Mouse (Mus musculus): Measurements from ENCODE around the gene Xylt2. TPM values are rescaled to one million over a fixed set of nuclear protein-coding genes. Genes with fewer than 3 reads are reported as not detected.
"Not testable (repeated sequence)": the region's sequence is repeated elsewhere in the genome, so short reads cannot be mapped to it uniquely, and the experiment has no call there.

The Xylt2 gene
- polyA plus RNA-seq, 1 experiment from 2014 or later: 22.5 TPM

- H3K27ac ChIP-seq: no peak overlapping the region
- whole genome bisulfite sequencing: 97% methylated on average over 3 of the region's 3 CpGs
- ATAC-seq (ENCODE audit: insufficient number of reproducible peaks, low FRiP score, low TSS enrichment, low read depth): no peak
- no peak overlapping the region for H3K9ac ChIP-seq
- H3K4me1 ChIP-seq: peaks cover 5% of the 10 kb centered on the region; the same call in 1 of the 2 replicates
- peaks cover 6% of the 10 kb centered on the region; the same call in 1 of the 2 replicates for H3K27me3 ChIP-seq
- no peak overlapping the region for H3K4me3 ChIP-seq
- H3K36me3 ChIP-seq: no peaks in the 10 kb centered on the region
- no peak overlapping the region for H3K4me2 ChIP-seq
- no peaks in the 10 kb centered on the region for H3K9me3 ChIP-seq
Measured at GRCm38 (mm10) chr11:94699399-94699798, 22.1 kb upstream of the Xylt2 start.

- ATAC-seq (ENCODE audit: insufficient number of reproducible peaks, low FRiP score, low TSS enrichment, low read depth): no peak
- Histone ChIP-seq H3K36me3 (no peaks in the 10 kb centered on the region), H3K4me1 (peaks cover 5% of the 10 kb centered on the region; the same call in 1 of the 2 replicates), H3K4me3 (no peak overlapping the region), H3K27me3 (peaks cover 6% of the 10 kb centered on the region; the same call in 1 of the 2 replicates), H3K4me2 (no peak overlapping the region), H3K9ac (no peak overlapping the region), H3K27ac (no peak overlapping the region), H3K9me3 (no peaks in the 10 kb centered on the region)
- WGBS: 43% methylated on average over 13 of the region's 13 CpGs
Measured at GRCm38 (mm10) chr11:94697703-94698464, 20.6 kb upstream of the Xylt2 start.

GRCm38 (mm10) chr11:94697140-94697539 lies 19.8 kb upstream of the Xylt2 start:
- Histone ChIP-seq H3K4me1 (peaks cover 5% of the 10 kb centered on the region; the same call in 1 of the 2 replicates), H3K27me3 (peaks cover 6% of the 10 kb centered on the region; the same call in 1 of the 2 replicates), H3K27ac (no peak overlapping the region), H3K4me2 (no peak overlapping the region), H3K36me3 (no peaks in the 10 kb centered on the region), H3K9ac (no peak overlapping the region), H3K9me3 (no peaks in the 10 kb centered on the region), H3K4me3 (no peak overlapping the region)
- no peak for ATAC-seq (ENCODE audit: insufficient number of reproducible peaks, low FRiP score, low TSS enrichment, low read depth)
- 90% methylated on average over 2 of the region's 2 CpGs for WGBS

- no peak overlapping the region for H3K4me2 ChIP-seq
- ATAC-seq (ENCODE audit: insufficient number of reproducible peaks, low FRiP score, low TSS enrichment, low read depth): no peak
- no peaks in the 10 kb centered on the region for H3K9me3 ChIP-seq
- H3K9ac ChIP-seq: no peak overlapping the region
- 58% methylated on average over 6 of the region's 6 CpGs for WGBS
- H3K36me3 ChIP-seq: no peaks in the 10 kb centered on the region
- no peak overlapping the region for H3K27ac ChIP-seq
- H3K4me3 ChIP-seq: no peak overlapping the region
- no peaks in the 10 kb centered on the region for H3K4me1 ChIP-seq
- H3K27me3 ChIP-seq: no peaks in the 10 kb centered on the region
Measured at GRCm38 (mm10) chr11:94695508-94695907, 18.2 kb upstream of the Xylt2 start.

GRCm38 (mm10) chr11:94692502-94692901 lies 15.2 kb upstream of the Xylt2 start:
- not testable (repeated sequence) for H3K4me2 ChIP-seq; ATAC-seq (ENCODE audit: insufficient number of reproducible peaks, low FRiP score, low TSS enrichment, low read depth); H3K9ac ChIP-seq; H3K9me3 ChIP-seq; H3K27me3 ChIP-seq; H3K27ac ChIP-seq; H3K4me1 ChIP-seq; H3K36me3 ChIP-seq; H3K4me3 ChIP-seq

- Histone ChIP-seq H3K36me3 (no peaks in the 10 kb centered on the region), H3K27ac (no peak overlapping the region), H3K9me3 (no peaks in the 10 kb centered on the region), H3K9ac (no peak overlapping the region), H3K4me1 (no peaks in the 10 kb centered on the region), H3K27me3 (no peaks in the 10 kb centered on the region), H3K4me3 (no peak overlapping the region), H3K4me2 (no peak overlapping the region)
- ATAC-seq (ENCODE audit: insufficient number of reproducible peaks, low FRiP score, low TSS enrichment, low read depth): no peak
- WGBS: 81% methylated on average over 6 of the region's 6 CpGs
Measured at GRCm38 (mm10) chr11:94687178-94687577, 9.9 kb upstream of the Xylt2 start.

- no peak overlapping the region for H3K9ac ChIP-seq
- H3K27me3 ChIP-seq: no peaks in the 10 kb centered on the region
- H3K27ac ChIP-seq: no peak overlapping the region
- no peaks in the 10 kb centered on the region for H3K9me3 ChIP-seq
- ATAC-seq (ENCODE audit: insufficient number of reproducible peaks, low FRiP score, low TSS enrichment, low read depth): no peak
- peaks cover 8% of the 10 kb centered on the region for H3K4me1 ChIP-seq
- no peak overlapping the region for H3K4me2 ChIP-seq
- no peak overlapping the region for H3K4me3 ChIP-seq
- WGBS: 74% methylated on average over 7 of the region's 7 CpGs
- no peaks in the 10 kb centered on the region for H3K36me3 ChIP-seq
Measured at GRCm38 (mm10) chr11:94682427-94682826, 5.1 kb upstream of the Xylt2 start.

- Histone ChIP-seq H3K4me3 (no peak overlapping the region), H3K4me1 (peaks cover 9% of the 10 kb centered on the region), H3K27ac (no peak overlapping the region), H3K9me3 (no peaks in the 10 kb centered on the region), H3K36me3 (no peaks in the 10 kb centered on the region), H3K27me3 (no peaks in the 10 kb centered on the region), H3K9ac (no peak overlapping the region), H3K4me2 (no peak overlapping the region)
- 77% methylated on average over 4 of the region's 4 CpGs for WGBS
- no peak for ATAC-seq (ENCODE audit: insufficient number of reproducible peaks, low FRiP score, low TSS enrichment, low read depth)
Measured at GRCm38 (mm10) chr11:94681640-94682039, 4.3 kb upstream of the Xylt2 start.

GRCm38 (mm10) chr11:94680639-94681038 lies 3.3 kb upstream of the Xylt2 start:
- H3K9ac ChIP-seq: no peak overlapping the region

GRCm38 (mm10) chr11:94677607-94678145 lies 361 bp upstream of the Xylt2 start:
- ATAC-seq (ENCODE audit: insufficient number of reproducible peaks, low FRiP score, low TSS enrichment, low read depth): no peak
- H3K4me2 ChIP-seq: peak overlapping the region; percentile 75
- 25% methylated on average over 15 of the region's 15 CpGs for WGBS
- H3K4me3 ChIP-seq: peak overlapping the region; percentile 97
- H3K27me3 ChIP-seq: no peaks in the 10 kb centered on the region
- H3K9ac ChIP-seq: peak overlapping the region; percentile 99; the same call in 1 of the 2 replicates
- H3K27ac ChIP-seq: peak overlapping the region; percentile 94
- no peaks in the 10 kb centered on the region for H3K36me3 ChIP-seq
- no peaks in the 10 kb centered on the region for H3K9me3 ChIP-seq
- peaks cover 30% of the 10 kb centered on the region for H3K4me1 ChIP-seq

More at GRCm38 (mm10) chr11:94680639-94681038, 3.3 kb upstream of the Xylt2 start:
- no peaks in the 10 kb centered on the region for H3K27me3 ChIP-seq
- no peak overlapping the region for H3K27ac ChIP-seq
- H3K4me1 ChIP-seq: peaks cover 19% of the 10 kb centered on the region
- no peak overlapping the region for H3K4me3 ChIP-seq
- no peak for ATAC-seq (ENCODE audit: insufficient number of reproducible peaks, low FRiP score, low TSS enrichment, low read depth)
- H3K9me3 ChIP-seq: no peaks in the 10 kb centered on the region
- H3K4me2 ChIP-seq: no peak overlapping the region
- no peaks in the 10 kb centered on the region for H3K36me3 ChIP-seq

- ATAC-seq (ENCODE audit: insufficient number of reproducible peaks, low FRiP score, low TSS enrichment, low read depth): no peak
- Histone ChIP-seq H3K9me3 (no peaks in the 10 kb centered on the region), H3K36me3 (peaks cover 3% of the 10 kb centered on the region; the same call in 1 of the 2 replicates), H3K4me3 (peak overlapping the region; percentile 97), H3K27ac (peak overlapping the region; percentile 94), H3K4me1 (peaks cover 30% of the 10 kb centered on the region), H3K4me2 (peak overlapping the region; percentile 75), H3K27me3 (no peaks in the 10 kb centered on the region), H3K9ac (peak overlapping the region; percentile 99)
- WGBS: 37% methylated on average over 4 of the region's 4 CpGs
Measured at GRCm38 (mm10) chr11:94676308-94676707, 1.0 kb downstream of the Xylt2 start.

- 73% methylated on average over 5 of the region's 5 CpGs for WGBS
- Histone ChIP-seq H3K9me3 (no peaks in the 10 kb centered on the region), H3K4me2 (peak overlapping the region; percentile 75; the same call in 1 of the 2 replicates), H3K4me3 (peak overlapping the region; percentile 8; the same call in 1 of the 2 replicates), H3K4me1 (peaks cover 30% of the 10 kb centered on the region), H3K36me3 (peaks cover 9% of the 10 kb centered on the region), H3K27me3 (no peaks in the 10 kb centered on the region), H3K27ac (no peak overlapping the region), H3K9ac (no peak overlapping the region)
- no peak for ATAC-seq (ENCODE audit: insufficient number of reproducible peaks, low FRiP score, low TSS enrichment, low read depth)
Measured at GRCm38 (mm10) chr11:94675446-94675845, 1.9 kb downstream of the Xylt2 start.

Measured in limb, embryonic 15.5 days (tissue).